Mouse (Mus musculus): ENCODE results near the gene Btd. TPM values are rescaled to one million over a fixed set of nuclear protein-coding genes. Genes with fewer than 3 reads are reported as not detected.

Gene Btd
- polyA plus RNA-seq (2014; fragmentation: Illumina TruSeq; extraction: RNeasy Lipid Tissue Mini Kit (QIAGEN cat#74804); ENCODE audit: low read depth, low replicate concordance): 8.1 TPM

GRCm38 (mm10) chr14:31640890-31641505 lies at the start of gene Btd, which contains the start of gene Hacl1:
Btd (plus strand) TSS chr14:31641028.
Hacl1 (minus strand) TSS chr14:31641286.

GRCm38 (mm10) chr14:31591243-31591642 lies 49.6 kb upstream of the Btd start, which contains the start of gene Colq:
Colq (minus strand) TSS chr14:31591343.

GRCm38 (mm10) chr14:31640346-31640889 lies 410 bp upstream of the Btd start, which contains the start of gene Gm49387:
Gm49387 (minus strand) TSS chr14:31640878.

Other genes starting within 250 kb of the Btd start
- 63.8 TPM for gene Sh3bp5, start 204.9 kb upstream of the Btd start, polyA plus RNA-seq (2014; fragmentation: Illumina TruSeq; extraction: RNeasy Lipid Tissue Mini Kit (QIAGEN cat#74804); ENCODE audit: low read depth, low replicate concordance)
- 45.7 TPM for gene Eaf1, start 146.6 kb upstream of the Btd start, polyA plus RNA-seq (2014; fragmentation: Illumina TruSeq; extraction: RNeasy Lipid Tissue Mini Kit (QIAGEN cat#74804); ENCODE audit: low read depth, low replicate concordance)
- 43.3 TPM for gene Mettl6, start 146.0 kb upstream of the Btd start, polyA plus RNA-seq (2014; fragmentation: Illumina TruSeq; extraction: RNeasy Lipid Tissue Mini Kit (QIAGEN cat#74804); ENCODE audit: low read depth, low replicate concordance)
- gene Colq, start 49.7 kb upstream of the Btd start, polyA plus RNA-seq (2014; fragmentation: Illumina TruSeq; extraction: RNeasy Lipid Tissue Mini Kit (QIAGEN cat#74804); ENCODE audit: low read depth, low replicate concordance): not detected
- not detected for gene Gm49387, start 150 bp upstream of the Btd start, polyA plus RNA-seq (2014; fragmentation: Illumina TruSeq; extraction: RNeasy Lipid Tissue Mini Kit (QIAGEN cat#74804); ENCODE audit: low read depth, low replicate concordance)
- gene Hacl1, start 258 bp downstream of the Btd start, polyA plus RNA-seq (2014; fragmentation: Illumina TruSeq; extraction: RNeasy Lipid Tissue Mini Kit (QIAGEN cat#74804); ENCODE audit: low read depth, low replicate concordance): 130 TPM
- gene Ankrd28, start 189.6 kb downstream of the Btd start, polyA plus RNA-seq (2014; fragmentation: Illumina TruSeq; extraction: RNeasy Lipid Tissue Mini Kit (QIAGEN cat#74804); ENCODE audit: low read depth, low replicate concordance): 49.8 TPM

Measured in kidney, adult 10 weeks (tissue).